Mouse (Mus musculus) layer of hippocampus, adult 9-10 months (tissue): Measurements from ENCODE around the gene Lrtm2.

Experiments used
- DNase-seq: peaks from one replicate; pipeline ENCODE4 v3.0.0; 2022; ENCODE audit warnings: low spot score

The Lrtm2 gene

GRCm38 (mm10) chr6:119336124-119336523, 5.6 kb upstream of the Lrtm2 start:
- no peak for DNase-seq

- DNase-seq = no peak
Measured at GRCm38 (mm10) chr6:119333831-119334230, 3.3 kb upstream of the Lrtm2 start.

- DNase-seq = no peak
Measured at GRCm38 (mm10) chr6:119333202-119333601, 2.6 kb upstream of the Lrtm2 start.

- no peak for DNase-seq
Measured at GRCm38 (mm10) chr6:119332111-119332510, 1.5 kb upstream of the Lrtm2 start.

- DNase-seq = no peak
Measured at GRCm38 (mm10) chr6:119329936-119330335, 630 bp downstream of the Lrtm2 start.

GRCm38 (mm10) chr6:119329215-119329714, 1.3 kb downstream of the Lrtm2 start:
- DNase-seq = peak; percentile 69

GRCm38 (mm10) chr6:119328521-119329115, 1.9 kb downstream of the Lrtm2 start:
- no peak for DNase-seq

GRCm38 (mm10) chr6:119326541-119326940, 4.0 kb downstream of the Lrtm2 start:
- DNase-seq = no peak

GRCm38 (mm10) chr6:119325978-119326377, 4.6 kb downstream of the Lrtm2 start:
- no peak for DNase-seq

- no peak for DNase-seq
Measured at GRCm38 (mm10) chr6:119324776-119325175, 5.8 kb downstream of the Lrtm2 start.

- DNase-seq = no peak
Measured at GRCm38 (mm10) chr6:119321752-119322151, 8.8 kb downstream of the Lrtm2 start.

- no peak for DNase-seq
Measured at GRCm38 (mm10) chr6:119320481-119320880, 10.1 kb downstream of the Lrtm2 start.

GRCm38 (mm10) chr6:119319358-119319757, 11.2 kb downstream of the Lrtm2 start:
- DNase-seq = no peak

GRCm38 (mm10) chr6:119318732-119319131, 11.8 kb downstream of the Lrtm2 start:
- DNase-seq = no peak

- DNase-seq = no peak
Measured at GRCm38 (mm10) chr6:119314751-119315476, 15.7 kb downstream of the Lrtm2 start.

GRCm38 (mm10) chr6:119313588-119314375, 16.8 kb downstream of the Lrtm2 start:
- DNase-seq = no peak

- no peak for DNase-seq
Measured at GRCm38 (mm10) chr6:119313096-119313495, 17.5 kb downstream of the Lrtm2 start.

GRCm38 (mm10) chr6:119312381-119312780, 18.2 kb downstream of the Lrtm2 start:
- DNase-seq = no peak

GRCm38 (mm10) chr6:119310176-119310575, 20.4 kb downstream of the Lrtm2 start:
- DNase-seq = no peak

GRCm38 (mm10) chr6:119307867-119308413, 22.6 kb downstream of the Lrtm2 start:
- no peak for DNase-seq

GRCm38 (mm10) chr6:119303331-119303730, 27.2 kb downstream of the Lrtm2 start:
- DNase-seq = no peak

GRCm38 (mm10) chr6:119301310-119301709, 29.3 kb downstream of the Lrtm2 start:
- DNase-seq = no peak
